Mouse (Mus musculus): ENCODE measurements around the gene Olfr221.

DNA sequence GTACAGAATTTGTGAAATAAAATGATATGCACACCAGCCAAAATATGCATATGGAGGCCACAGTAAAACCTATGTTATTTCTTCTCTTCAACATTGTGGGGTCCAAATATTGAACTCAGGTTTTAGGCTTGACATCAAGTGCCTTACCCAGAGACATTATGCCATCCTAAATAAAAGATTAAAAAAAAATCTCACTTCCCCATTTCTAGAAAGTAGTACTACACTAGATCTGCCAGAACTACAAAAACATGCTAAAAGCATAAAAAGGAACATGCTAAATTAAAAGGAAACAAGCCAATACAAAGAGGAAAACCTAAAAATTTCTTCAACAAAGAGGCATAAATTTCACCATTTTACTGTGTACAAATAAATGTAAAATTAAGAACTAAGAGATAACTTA, 40.8 kb upstream of the Olfr221 start:
- no peak for TF ChIP-seq CTCF (IDR thresholded peaks at IDR 0.05; ENCODE audit: control insufficient read depth, insufficient read depth, insufficient read length)
- no peak for TF ChIP-seq CEBPB (IDR thresholded peaks at IDR 0.05; ENCODE audit: low read depth)
- TF ChIP-seq MAX (IDR thresholded peaks at IDR 0.05): no peak
- TF ChIP-seq MYOG (IDR thresholded peaks at IDR 0.05; ENCODE audit: control insufficient read depth, extremely low read depth, insufficient read length): no peak
